Mouse (Mus musculus): ENCODE results near the gene Prph. TPM values are rescaled to one million over a fixed set of nuclear protein-coding genes. Genes with fewer than 3 reads are reported as not detected.
A peak's percentile ranks its signal among the peaks of the same experiment; 100 is the strongest.
"Not testable (repeated sequence)": the region's sequence is repeated elsewhere in the genome, so short reads cannot be mapped to it uniquely, and the experiment has no call there.

Gene Prph
- polyA plus RNA-seq, 1 experiment from 2014 or later, result 6.3 TPM

DNA sequence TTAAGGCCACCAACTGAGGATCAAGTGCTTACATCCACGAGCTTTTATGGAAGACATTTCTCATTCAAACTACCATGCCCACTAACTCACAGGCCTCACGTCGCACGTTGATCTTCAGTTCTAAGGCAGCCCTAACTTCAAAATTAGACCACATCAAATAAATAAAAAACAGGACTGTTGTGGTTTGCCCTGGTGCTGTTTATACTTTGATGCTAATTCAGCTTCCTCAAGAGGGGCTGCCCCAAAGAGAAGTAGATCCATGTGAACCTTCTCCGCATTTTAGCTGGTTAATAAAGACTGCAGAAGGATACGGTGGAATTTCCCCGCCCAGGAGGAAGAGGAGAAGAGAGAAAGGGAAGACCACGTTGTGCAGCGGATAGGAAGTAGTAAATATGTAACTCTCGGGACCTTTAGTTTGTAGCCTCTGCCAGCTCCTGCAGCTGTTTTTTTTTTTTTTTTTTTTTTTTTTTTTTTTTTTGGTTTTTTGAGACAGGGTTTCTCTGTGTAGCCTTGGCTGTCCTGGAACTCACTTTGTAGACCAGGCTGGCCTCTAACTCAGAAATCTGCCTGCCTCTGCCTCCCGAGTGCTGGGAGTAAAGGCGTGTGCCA is 10.7 kb downstream of the Prph start:
- no peak overlapping the region for H3K4me3 ChIP-seq
- WGBS, result 81% methylated on average over 12 of the region's 12 CpGs
- H3K36me3 ChIP-seq (replicated peaks), result no peaks in the 10 kb centered on the region
- no peaks in the 10 kb centered on the region for H3K4me1 ChIP-seq
- DNase-seq (ENCODE audit: low spot score), result no peak
- H3K27ac ChIP-seq (replicated peaks), result no peak overlapping the region
- peaks cover 22% of the 10 kb centered on the region for H3K27me3 ChIP-seq (replicated peaks; ENCODE audit: low read depth, poor library complexity, severe bottlenecking)
- H3K9me3 ChIP-seq, result no peaks in the 10 kb centered on the region

DNA sequence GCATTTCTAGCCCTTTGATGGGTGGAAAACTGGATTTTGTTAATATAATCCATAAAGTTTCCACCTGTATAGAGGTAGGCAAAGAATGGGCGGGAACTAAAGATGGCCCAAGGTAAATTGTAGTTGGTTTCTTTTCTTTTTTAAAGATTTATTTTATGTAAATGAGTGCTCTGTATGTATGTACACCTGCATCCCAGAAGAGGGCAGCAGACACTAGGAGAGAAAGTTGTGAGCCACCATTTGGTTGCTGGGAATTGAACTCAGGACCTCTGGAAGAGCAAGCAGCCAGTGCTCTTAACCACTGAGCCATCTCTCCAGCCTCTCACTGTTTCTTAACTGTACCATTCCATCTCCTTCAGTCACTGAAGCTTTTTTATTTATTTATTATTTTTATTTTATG is 17.0 kb downstream of the Prph start:
- Histone ChIP-seq H3K36me3 (replicated peaks) (peaks cover 7% of the 10 kb centered on the region), H3K9me3 (no peaks in the 10 kb centered on the region), H3K4me3 (no peak overlapping the region), H3K27me3 (replicated peaks; ENCODE audit: low read depth, poor library complexity, severe bottlenecking) (peaks cover 1% of the 10 kb centered on the region; the same call in 1 of the 2 replicates), H3K4me1 (peaks cover 21% of the 10 kb centered on the region), H3K27ac (replicated peaks) (no peak overlapping the region)
- DNase-seq (ENCODE audit: low spot score), result no peak
- WGBS, result 82% methylated on average over 1 of the region's 1 CpGs

DNA sequence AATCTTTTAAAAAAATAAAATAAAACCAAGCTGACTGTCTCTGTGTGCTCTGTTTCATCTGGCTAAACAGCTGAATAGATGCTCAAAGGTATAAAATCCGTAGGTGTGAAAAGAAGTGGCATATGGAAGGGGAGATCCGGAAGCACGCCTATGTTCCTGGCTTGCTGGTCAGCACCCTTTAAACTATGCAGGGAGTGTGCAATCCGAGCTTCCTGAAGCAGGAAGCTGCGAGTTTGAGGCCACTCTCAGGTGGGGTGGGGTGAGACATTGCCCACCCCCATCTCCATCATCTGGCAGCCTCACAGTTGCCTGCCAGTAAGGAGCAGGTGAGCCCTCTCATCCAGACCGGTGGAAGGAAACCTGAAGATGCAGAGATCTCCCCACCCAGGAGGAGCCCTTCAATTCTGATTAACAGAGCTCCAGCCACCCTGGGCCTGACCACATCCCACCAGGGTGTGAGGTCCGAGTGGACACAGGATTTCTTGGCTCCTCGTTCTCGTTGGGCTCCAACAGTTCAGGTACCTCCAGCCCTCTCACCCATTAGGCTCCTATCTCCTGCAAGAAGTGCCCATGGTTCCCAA is 19.1 kb downstream of the Prph start, which contains the start of gene Troap:
Gene Troap, plus strand, starts transcription at position 557 of the 581 bp plus-strand sequence.
- peaks cover 28% of the 10 kb centered on the region for H3K36me3 ChIP-seq (replicated peaks)
- H3K4me1 ChIP-seq, result peaks cover 38% of the 10 kb centered on the region
- peak within 1 kb of the TSS; percentile 94 for H3K27ac ChIP-seq (replicated peaks)
- H3K9me3 ChIP-seq, result no peaks in the 10 kb centered on the region
- no peaks in the 10 kb centered on the region for H3K27me3 ChIP-seq (replicated peaks; ENCODE audit: low read depth, poor library complexity, severe bottlenecking)
- H3K4me3 ChIP-seq, result peak within 1 kb of the TSS; percentile 85
- 25% methylated on average over 9 of the region's 9 CpGs for WGBS
- no peak for DNase-seq (ENCODE audit: low spot score)

DNA sequence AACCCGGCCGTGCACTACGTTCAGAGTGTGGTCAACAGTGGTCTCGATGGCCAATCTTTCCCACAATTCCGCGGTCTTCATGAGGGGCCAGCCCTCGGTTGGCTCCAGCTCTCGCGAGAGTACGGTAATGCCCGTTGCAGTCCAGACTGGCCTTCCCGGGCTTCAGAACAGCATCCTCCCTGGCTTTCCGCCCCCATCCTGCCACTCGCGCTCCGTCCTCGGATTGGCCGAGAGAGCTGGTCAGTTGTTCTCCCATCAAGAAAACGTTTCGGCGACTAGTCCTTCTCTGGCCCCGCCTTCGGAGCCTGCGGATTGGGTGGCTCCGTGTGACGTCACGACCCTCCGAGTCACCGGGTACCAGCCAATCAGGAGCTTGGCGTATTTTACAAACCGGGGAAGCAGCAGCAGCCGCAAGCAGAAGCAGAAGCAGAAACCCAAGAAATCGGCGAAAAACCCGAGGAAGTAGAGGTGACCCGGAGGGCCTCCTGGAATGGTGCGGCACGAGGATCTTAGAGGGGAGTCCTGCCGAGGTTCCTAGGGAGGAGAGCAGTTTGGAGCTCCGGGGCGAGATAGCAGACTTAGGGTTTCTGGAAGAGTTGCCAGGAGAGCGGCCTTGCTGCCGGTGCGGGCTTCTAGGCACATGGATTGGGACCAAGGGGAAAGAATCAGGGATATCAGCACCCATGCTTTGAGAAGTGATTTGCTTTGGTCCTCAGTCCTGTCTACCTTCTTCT is 19.8 kb downstream of the Prph start:
- peak overlapping the region; percentile 85 for H3K4me3 ChIP-seq
- no peaks in the 10 kb centered on the region for H3K27me3 ChIP-seq (replicated peaks; ENCODE audit: low read depth, poor library complexity, severe bottlenecking)
- under 1% methylated on average over 44 of the region's 44 CpGs for WGBS
- peak overlapping the region; percentile 94 for H3K27ac ChIP-seq (replicated peaks)
- H3K9me3 ChIP-seq, result no peaks in the 10 kb centered on the region
- peaks cover 34% of the 10 kb centered on the region for H3K36me3 ChIP-seq (replicated peaks)
- peak; percentile 99 for DNase-seq (ENCODE audit: low spot score)
- peaks cover 38% of the 10 kb centered on the region for H3K4me1 ChIP-seq

DNA sequence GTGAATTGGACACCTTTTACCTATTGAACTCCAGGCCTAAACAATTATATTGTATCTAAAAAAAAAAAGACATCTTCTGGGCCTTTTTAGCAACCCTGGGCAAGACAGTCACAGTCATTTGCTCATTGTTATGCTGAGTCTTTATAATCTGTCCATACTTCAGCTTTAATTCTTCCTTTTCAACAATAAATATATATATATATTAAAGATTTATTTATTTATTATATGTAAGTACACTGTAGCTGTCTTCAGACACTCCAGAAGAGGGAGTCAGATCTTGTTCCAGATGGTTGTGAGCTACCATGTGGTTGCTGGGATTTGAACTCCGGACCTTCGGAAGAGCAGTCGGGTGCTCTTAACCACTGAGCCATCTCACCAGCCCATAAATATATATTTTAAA is 21.0 kb downstream of the Prph start:
- not testable (repeated sequence) for H3K27ac ChIP-seq (replicated peaks); H3K9me3 ChIP-seq; H3K27me3 ChIP-seq (replicated peaks; ENCODE audit: low read depth, poor library complexity, severe bottlenecking); DNase-seq (ENCODE audit: low spot score)
- Histone ChIP-seq H3K4me3 (peak overlapping the region; percentile 85), H3K36me3 (replicated peaks) (peaks cover 47% of the 10 kb centered on the region), H3K4me1 (peaks cover 38% of the 10 kb centered on the region)
- WGBS, result 96% methylated on average over 3 of the region's 3 CpGs

DNA sequence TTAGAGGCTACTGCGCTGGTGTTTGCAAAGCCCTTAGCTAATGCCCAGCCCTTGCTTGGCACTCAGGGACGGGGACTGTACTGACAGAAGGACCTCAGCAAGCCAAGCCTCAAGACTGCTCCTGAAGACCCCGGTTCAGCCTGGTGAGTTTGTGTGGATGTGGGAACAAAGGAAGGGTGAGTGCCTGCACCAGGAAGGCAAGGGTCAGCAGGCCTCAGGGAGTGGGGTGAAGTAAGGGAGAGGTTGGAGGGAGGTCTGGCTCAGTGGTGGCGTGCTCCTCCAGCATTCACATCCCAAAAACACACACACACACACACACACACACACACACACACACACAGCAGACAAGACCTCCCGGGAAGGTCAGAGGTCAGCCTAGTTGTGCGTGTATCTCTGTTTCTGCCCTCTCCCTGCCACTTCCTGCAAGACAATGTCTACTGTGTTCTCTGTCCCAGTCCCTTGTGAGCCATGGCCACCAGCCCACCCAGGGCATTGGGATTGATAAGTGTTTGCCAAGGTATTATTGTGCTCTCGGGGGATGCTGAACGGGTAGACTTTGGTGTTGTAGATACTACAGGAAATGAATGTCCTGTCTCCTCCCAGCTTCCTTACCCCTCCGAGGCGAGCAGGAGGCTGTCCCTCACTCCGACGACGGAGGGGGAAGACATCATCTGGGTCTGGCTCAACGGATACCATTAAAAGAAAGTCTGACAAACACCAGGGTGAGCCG is 23.4 kb downstream of the Prph start:
- no peak for DNase-seq (ENCODE audit: low spot score)
- Histone ChIP-seq H3K9me3 (no peaks in the 10 kb centered on the region), H3K36me3 (replicated peaks) (peaks cover 70% of the 10 kb centered on the region), H3K27me3 (replicated peaks; ENCODE audit: low read depth, poor library complexity, severe bottlenecking) (peaks cover 13% of the 10 kb centered on the region), H3K4me1 (peaks cover 38% of the 10 kb centered on the region), H3K4me3 (peak overlapping the region; percentile 28), H3K27ac (replicated peaks) (no peak overlapping the region)
- 56% methylated on average over 15 of the region's 15 CpGs for WGBS

DNA sequence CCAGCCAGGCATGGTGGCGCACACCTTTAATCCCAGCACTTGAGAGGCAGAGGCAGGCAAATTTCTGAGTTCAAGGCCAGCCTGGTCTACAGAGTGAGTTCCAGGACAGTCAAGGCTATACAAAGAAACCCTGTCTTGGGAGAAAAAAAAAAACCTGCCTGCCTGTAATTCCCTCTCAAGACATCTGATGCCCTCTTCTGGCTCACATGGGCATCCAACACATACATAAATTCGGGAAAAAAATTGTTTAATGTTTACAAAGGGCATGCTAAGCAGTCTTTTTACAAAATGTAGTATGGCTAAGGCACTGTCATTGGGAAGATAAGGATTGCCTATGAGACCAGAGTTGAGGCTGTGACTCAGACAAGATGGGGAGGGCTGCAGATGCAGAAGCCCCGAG is 24.8 kb downstream of the Prph start:
- 87% methylated on average over 3 of the region's 3 CpGs for WGBS
- Histone ChIP-seq H3K9me3 (no peaks in the 10 kb centered on the region), H3K4me3 (no peak overlapping the region), H3K4me1 (peaks cover 42% of the 10 kb centered on the region), H3K27me3 (replicated peaks; ENCODE audit: low read depth, poor library complexity, severe bottlenecking) (peaks cover 27% of the 10 kb centered on the region), H3K27ac (replicated peaks) (no peak overlapping the region), H3K36me3 (replicated peaks) (peaks cover 77% of the 10 kb centered on the region)
- DNase-seq (ENCODE audit: low spot score), result no peak

DNA sequence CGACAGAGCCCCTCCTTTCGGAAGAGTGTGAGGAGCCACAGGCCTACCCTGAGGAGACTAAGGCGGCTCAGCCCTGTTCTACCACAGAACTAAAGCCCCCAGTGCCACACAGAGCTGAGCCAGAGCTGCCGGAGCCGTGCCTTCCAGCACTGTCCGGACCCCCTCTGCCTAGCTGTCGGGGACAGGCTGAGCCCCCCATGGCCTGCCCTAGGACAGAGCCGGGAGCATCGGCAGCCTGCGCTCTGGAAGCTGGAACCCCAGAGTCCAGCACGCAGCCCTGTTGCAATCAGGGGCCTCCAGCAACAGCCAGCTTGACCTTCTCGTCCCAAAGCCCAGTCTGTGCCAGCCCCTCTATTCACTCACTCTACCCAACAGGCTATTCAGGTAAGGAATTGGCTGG is 27.3 kb downstream of the Prph start:
- Histone ChIP-seq H3K36me3 (replicated peaks) (peaks cover 67% of the 10 kb centered on the region), H3K27me3 (replicated peaks; ENCODE audit: low read depth, poor library complexity, severe bottlenecking) (peaks cover 52% of the 10 kb centered on the region), H3K4me1 (peaks cover 28% of the 10 kb centered on the region), H3K9me3 (no peaks in the 10 kb centered on the region), H3K4me3 (no peak overlapping the region), H3K27ac (replicated peaks) (no peak overlapping the region)
- no peak for DNase-seq (ENCODE audit: low spot score)
- WGBS, result 90% methylated on average over 12 of the region's 12 CpGs

DNA sequence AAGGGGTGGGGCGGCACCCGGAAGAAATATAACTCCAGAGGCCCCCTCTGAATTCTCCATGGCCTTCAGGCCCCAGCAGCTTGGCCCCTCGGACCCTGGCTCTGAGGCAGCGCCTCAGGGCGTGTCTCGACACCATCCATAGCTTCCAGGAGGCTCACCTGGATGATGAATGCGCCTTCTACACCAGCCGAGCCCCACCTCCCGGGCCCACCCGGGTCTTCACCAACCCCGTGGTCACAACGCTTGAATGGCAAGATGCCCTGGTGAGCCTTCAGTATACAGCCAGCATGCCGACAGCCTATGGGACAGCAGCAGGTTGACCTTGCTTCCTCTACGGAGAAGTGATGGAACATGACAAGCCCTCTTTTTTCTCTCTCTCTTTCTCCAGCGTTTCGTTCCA is 27.9 kb downstream of the Prph start:
- DNase-seq (ENCODE audit: low spot score), result no peak
- 90% methylated on average over 16 of the region's 16 CpGs for WGBS
- H3K4me1 ChIP-seq, result peaks cover 30% of the 10 kb centered on the region
- peaks cover 58% of the 10 kb centered on the region for H3K27me3 ChIP-seq (replicated peaks; ENCODE audit: low read depth, poor library complexity, severe bottlenecking)
- no peaks in the 10 kb centered on the region for H3K9me3 ChIP-seq
- peaks cover 62% of the 10 kb centered on the region for H3K36me3 ChIP-seq (replicated peaks)
- no peak overlapping the region for H3K27ac ChIP-seq (replicated peaks)
- H3K4me3 ChIP-seq, result no peak overlapping the region

DNA sequence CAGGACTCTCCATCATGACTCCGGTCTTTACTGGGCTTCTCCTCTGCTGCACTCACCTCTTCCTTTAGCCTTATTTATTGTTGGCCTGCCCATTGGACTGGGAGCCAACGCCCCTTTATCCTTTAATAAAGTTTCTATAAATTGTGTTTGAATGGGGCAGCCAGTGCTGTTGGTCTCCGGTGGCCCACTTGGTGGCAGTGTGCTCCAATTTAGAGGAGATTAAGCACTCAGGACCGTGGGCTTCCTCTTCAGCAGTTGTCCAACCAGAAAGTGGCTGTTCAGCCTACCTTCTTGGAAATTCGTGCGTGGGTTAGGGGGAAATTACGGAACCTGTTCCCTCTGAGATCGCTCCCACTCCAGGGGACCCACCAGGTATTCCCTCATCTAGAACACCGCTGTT is 28.3 kb downstream of the Prph start:
- 71% methylated on average over 9 of the region's 9 CpGs for WGBS
- Histone ChIP-seq H3K27me3 (replicated peaks; ENCODE audit: low read depth, poor library complexity, severe bottlenecking) (peaks cover 62% of the 10 kb centered on the region), H3K9me3 (no peaks in the 10 kb centered on the region), H3K4me3 (peak overlapping the region; percentile 37; the same call in 1 of the 2 replicates), H3K27ac (replicated peaks) (no peak overlapping the region), H3K4me1 (peaks cover 30% of the 10 kb centered on the region), H3K36me3 (replicated peaks) (peaks cover 58% of the 10 kb centered on the region)
- DNase-seq (ENCODE audit: low spot score), result peak; percentile 48

DNA sequence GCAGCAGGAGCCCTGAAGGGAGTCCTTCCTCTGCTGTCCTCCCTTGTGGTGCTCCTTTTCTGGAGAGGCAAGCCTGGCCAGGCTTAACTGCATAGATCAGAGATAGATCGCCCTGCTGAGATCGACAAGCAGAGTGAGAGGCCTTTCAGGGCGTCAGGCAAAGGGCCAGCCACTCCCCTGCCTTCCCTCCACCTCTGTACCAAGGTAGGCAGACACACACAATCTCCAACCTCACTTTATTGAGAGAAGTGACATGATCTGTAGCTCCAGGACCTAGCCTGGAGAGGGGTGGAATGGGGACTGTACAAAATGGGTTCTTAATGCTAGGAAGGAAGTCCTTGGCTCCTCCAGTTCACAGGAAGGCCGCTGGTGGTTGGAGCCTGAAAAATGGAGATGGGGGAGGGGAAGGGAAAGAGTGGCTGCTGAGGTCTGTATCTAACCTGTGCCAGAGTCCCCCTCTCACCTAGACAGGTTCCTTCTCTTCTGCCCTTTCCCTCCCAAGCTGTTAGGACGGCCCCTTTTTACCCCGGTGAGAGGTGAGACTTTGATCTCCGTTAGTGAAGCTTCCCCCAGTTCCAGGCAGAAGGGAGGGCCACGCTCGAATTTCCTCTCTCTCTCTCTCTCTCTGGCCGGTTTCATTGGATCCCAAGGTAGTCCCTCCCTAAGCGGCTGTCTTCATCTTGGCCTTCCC is 29.0 kb downstream of the Prph start:
- 7% methylated on average over 11 of the region's 11 CpGs for WGBS
- Histone ChIP-seq H3K27me3 (replicated peaks; ENCODE audit: low read depth, poor library complexity, severe bottlenecking) (peaks cover 69% of the 10 kb centered on the region), H3K27ac (replicated peaks) (no peak overlapping the region), H3K9me3 (no peaks in the 10 kb centered on the region), H3K4me3 (peak overlapping the region; percentile 37), H3K4me1 (peaks cover 31% of the 10 kb centered on the region), H3K36me3 (replicated peaks) (peaks cover 51% of the 10 kb centered on the region)
- DNase-seq (ENCODE audit: low spot score), result peak; percentile 57

DNA sequence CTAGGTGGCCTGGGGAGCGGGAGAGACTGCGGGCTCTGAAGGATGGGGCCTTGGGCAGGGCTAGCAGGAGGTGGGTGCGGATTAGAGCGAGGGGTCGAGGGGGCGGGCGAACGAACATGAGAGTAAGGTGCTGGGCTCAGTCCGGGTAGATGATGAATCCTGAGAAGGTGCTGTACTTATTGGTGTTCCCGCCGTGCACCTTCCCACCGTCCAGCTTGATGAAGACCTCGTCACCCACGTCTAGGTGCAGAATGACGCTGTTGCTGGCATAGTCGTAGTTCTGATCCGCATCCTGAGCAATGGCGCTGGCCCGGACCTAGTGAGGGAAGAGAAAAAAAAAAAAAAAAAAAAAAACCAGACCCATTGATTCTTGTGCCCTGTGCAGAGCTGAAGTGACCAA is 29.6 kb downstream of the Prph start:
- H3K27me3 ChIP-seq (replicated peaks; ENCODE audit: low read depth, poor library complexity, severe bottlenecking), result peaks cover 75% of the 10 kb centered on the region

More for the DNA sequence above, 29.6 kb downstream of the Prph start:
- 6% methylated on average over 19 of the region's 19 CpGs for WGBS
- Histone ChIP-seq H3K36me3 (replicated peaks) (peaks cover 45% of the 10 kb centered on the region), H3K27ac (replicated peaks) (no peak overlapping the region), H3K9me3 (no peaks in the 10 kb centered on the region), H3K4me1 (peaks cover 35% of the 10 kb centered on the region), H3K4me3 (peak overlapping the region; percentile 37)
- DNase-seq (ENCODE audit: low spot score), result no peak

Data from embryonic facial prominence, embryonic 10.5 days (tissue).